Mouse (Mus musculus): ENCODE results near the gene Gng11. TPM values are rescaled to one million over a fixed set of nuclear protein-coding genes. Genes with fewer than 3 reads are reported as not detected.

Gene Gng11
- total and polyA plus RNA-seq, 3 experiments, result not detected

DNA sequence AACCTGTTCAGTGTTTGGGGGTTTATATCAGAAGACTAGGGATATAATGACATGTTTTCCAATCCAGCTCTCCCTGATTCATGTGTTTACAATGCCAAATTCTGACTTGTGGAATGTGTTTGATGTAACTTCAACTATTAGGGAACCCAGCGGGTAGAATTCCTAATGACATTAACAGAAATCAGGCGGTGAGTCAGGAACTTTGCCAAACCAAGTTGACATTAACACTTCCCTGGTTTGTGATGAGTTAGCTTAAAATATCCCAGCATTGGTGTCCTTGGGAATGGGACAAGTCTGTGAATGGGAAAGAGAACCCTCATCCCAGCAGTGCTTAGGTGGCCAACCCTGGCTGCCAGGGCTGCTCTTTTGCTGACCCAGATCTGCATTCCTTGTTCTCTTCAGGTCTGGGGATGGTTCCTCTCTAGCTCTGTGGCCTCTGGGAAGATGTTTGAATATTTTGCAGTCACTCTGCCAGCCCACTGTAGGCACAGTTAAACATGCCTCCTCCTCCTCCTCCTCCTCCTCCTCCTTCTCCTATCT lies 4.9 kb downstream of the Gng11 start:
- Histone ChIP-seq H3K79me2 (ENCODE audit: control insufficient read depth, insufficient read depth, low read length, poor library complexity) (no peaks in the 10 kb centered on the region), H3K36me3 (ENCODE audit: control insufficient read depth in 1 of 2, insufficient read depth in 2 of 2, low read length in 2 of 2) (no peaks in the 10 kb centered on the region), H3K9ac (ENCODE audit: control insufficient read depth, low read depth, low read length, poor library complexity, severe bottlenecking) (no peak overlapping the region), H3K27me3 (ENCODE audit: control insufficient read depth in 1 of 2, insufficient read depth in 2 of 2, low read length in 2 of 2) (no peaks in the 10 kb centered on the region; a peak in 1 of 4 replicates), H3K27ac (ENCODE audit: control insufficient read depth, low read depth, low read length) (no peak overlapping the region), H3K9me3 (replicated peaks; ENCODE audit: insufficient read depth, low read length) (no peaks in the 10 kb centered on the region), H3K4me3 (ENCODE audit: control insufficient read depth in 1 of 2, insufficient read depth in 1 of 2, low read depth in 2 of 2, low read length in 2 of 2) (no peak overlapping the region), H3K4me1 (ENCODE audit: control insufficient read depth in 1 of 2, insufficient read depth in 2 of 2, low read length in 2 of 2) (no peaks in the 10 kb centered on the region)
- TF ChIP-seq KAT2A (conservative IDR thresholded peaks at IDR 0.05; ENCODE audit: low read depth, low read length) (no peak), MAX (IDR thresholded peaks at IDR 0.05; ENCODE audit: low read length) (no peak), E2F4 (IDR thresholded peaks at IDR 0.05; ENCODE audit: borderline replicate concordance, low read depth, low read length) (no peak), NELFE (IDR thresholded peaks at IDR 0.05; ENCODE audit: low read depth, low read length) (no peak)
- DNase-seq (ENCODE audit: low read depth, low spot score), result no peak

GRCm38 (mm10) chr6:4009548-4009947 lies 5.8 kb downstream of the Gng11 start:
- Histone ChIP-seq H3K9me3 (replicated peaks; ENCODE audit: insufficient read depth, low read length) (no peaks in the 10 kb centered on the region), H3K79me2 (ENCODE audit: control insufficient read depth, insufficient read depth, low read length, poor library complexity) (no peaks in the 10 kb centered on the region), H3K27me3 (ENCODE audit: control insufficient read depth in 1 of 2, insufficient read depth in 2 of 2, low read length in 2 of 2) (no peaks in the 10 kb centered on the region; a peak in 1 of 4 replicates), H3K4me1 (ENCODE audit: control insufficient read depth in 1 of 2, insufficient read depth in 2 of 2, low read length in 2 of 2) (no peaks in the 10 kb centered on the region), H3K27ac (ENCODE audit: control insufficient read depth, low read depth, low read length) (no peak overlapping the region), H3K36me3 (ENCODE audit: control insufficient read depth in 1 of 2, insufficient read depth in 2 of 2, low read length in 2 of 2) (no peaks in the 10 kb centered on the region), H3K9ac (ENCODE audit: control insufficient read depth, low read depth, low read length, poor library complexity, severe bottlenecking) (no peak overlapping the region), H3K4me3 (ENCODE audit: control insufficient read depth in 1 of 2, insufficient read depth in 1 of 2, low read depth in 2 of 2, low read length in 2 of 2) (no peak overlapping the region)
- no peak for TF ChIP-seq MEF2A (IDR thresholded peaks at IDR 0.05; ENCODE audit: extremely low read depth, insufficient replicate concordance, low read depth, low read length, poor library complexity, severe bottlenecking)
- no peak for TF ChIP-seq GATA1 (IDR thresholded peaks at IDR 0.05; ENCODE audit: low read depth, low read length)
- TF ChIP-seq SMC3 (IDR thresholded peaks at IDR 0.05; ENCODE audit: low read depth, low read length), result no peak
- no peak for TF ChIP-seq UBTF (IDR thresholded peaks at IDR 0.05; ENCODE audit: borderline replicate concordance, insufficient read depth, low read depth, low read length)
- TF ChIP-seq E2F4 (IDR thresholded peaks at IDR 0.05; ENCODE audit: borderline replicate concordance, low read depth, low read length), result no peak
- no peak for TF ChIP-seq ELF1 (IDR thresholded peaks at IDR 0.05; ENCODE audit: low read depth, low read length)
- no peak for TF ChIP-seq NRF1 (IDR thresholded peaks at IDR 0.05; ENCODE audit: insufficient read depth, low read depth, low read length, poor library complexity, severe bottlenecking)
- no peak for TF ChIP-seq HCFC1 (IDR thresholded peaks at IDR 0.05; ENCODE audit: low read depth, low read length)
- no peak for TF ChIP-seq RAD21 (IDR thresholded peaks at IDR 0.05; ENCODE audit: low read depth, low read length)
- no peak for TF ChIP-seq NELFE (IDR thresholded peaks at IDR 0.05; ENCODE audit: low read depth, low read length)
- TF ChIP-seq CHD1 (IDR thresholded peaks at IDR 0.05; ENCODE audit: low read depth, low read length), result no peak
- TF ChIP-seq ZMIZ1 (IDR thresholded peaks at IDR 0.05; ENCODE audit: low read depth, low read length), result no peak
- TF ChIP-seq MYB (IDR thresholded peaks at IDR 0.05; ENCODE audit: low read depth, low read length), result no peak
- TF ChIP-seq ETS1 (IDR thresholded peaks at IDR 0.05; ENCODE audit: low read depth, low read length), result no peak
- no peak for TF ChIP-seq JUND (IDR thresholded peaks at IDR 0.05; ENCODE audit: low read depth, low read length)
- no peak for TF ChIP-seq ZNF384 (IDR thresholded peaks at IDR 0.05; ENCODE audit: low read depth, low read length)
- TF ChIP-seq USF2 (IDR thresholded peaks at IDR 0.05; ENCODE audit: borderline replicate concordance in 1 of 2, insufficient read depth in 1 of 2, low read depth in 1 of 2, low read length in 2 of 2), result no peak
- no peak for TF ChIP-seq MAFK (IDR thresholded peaks at IDR 0.05; ENCODE audit: borderline replicate concordance, low read depth, low read length)
- DNase-seq (ENCODE audit: low read depth, low spot score), result no peak
